Mouse (Mus musculus) regulatory T cell (primary cell): Measurements from ENCODE around the gene Nav2.

Experiments used
- in situ Hi-C: fragments of 300-600 bp; cut with MboI, MseI; formaldehyde crosslinking; loops from one replicate; pipeline ENCODE4 v1.15.1; 2025; ENCODE audit warnings: high pct_unique_total_duplicates

Nav2 gene

DNA sequence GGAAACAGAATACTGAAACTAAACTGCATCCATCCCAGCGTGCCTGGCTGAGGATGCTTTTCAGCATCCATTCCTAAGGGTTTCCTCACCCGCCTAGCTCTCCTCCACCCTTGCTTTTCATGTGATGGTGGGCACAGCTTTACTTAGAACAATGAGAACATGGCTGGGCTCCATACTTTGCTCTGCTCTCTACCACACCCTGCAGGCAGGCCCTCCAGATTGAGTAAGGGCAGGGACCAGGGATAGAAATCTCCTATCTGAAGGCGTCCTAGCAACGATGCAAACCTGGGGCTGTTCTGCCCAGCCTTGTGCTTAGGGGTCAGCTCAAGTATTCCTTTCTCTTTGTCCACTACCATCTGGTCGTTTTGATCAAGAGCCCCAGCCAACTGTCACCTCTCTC, 183.4 kb downstream of the Nav2 start:
- in situ Hi-C loops = no loop called here

- in situ Hi-C loops = no loop called here
These were observed 185.1 kb downstream of the Nav2 start for GRCm38 (mm10) chr7:49093596-49093995.

DNA sequence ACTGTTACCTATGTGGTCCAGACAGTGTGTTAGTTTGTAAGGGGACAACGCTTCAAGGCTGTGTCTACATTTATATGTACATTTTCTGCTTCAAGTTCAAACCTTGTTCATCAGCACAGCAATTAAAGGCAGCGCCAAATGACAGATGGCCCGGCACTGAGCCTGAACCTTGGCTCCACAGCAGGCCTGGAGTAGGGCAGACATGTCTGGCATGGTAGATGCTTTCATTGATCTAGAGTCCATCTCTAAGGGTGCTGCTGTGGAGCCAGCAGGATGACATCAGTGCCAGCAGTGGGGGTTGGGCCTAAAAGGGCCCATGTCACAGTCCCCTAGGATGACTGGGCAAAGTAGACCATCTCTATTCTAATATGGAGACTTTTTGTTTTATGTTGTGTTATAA, 186.0 kb downstream of the Nav2 start:
- in situ Hi-C loops = no loop called here

GRCm38 (mm10) chr7:49101291-49101690, 192.8 kb downstream of the Nav2 start:
- in situ Hi-C loops = no loop called here

GRCm38 (mm10) chr7:49102223-49102622, 193.7 kb downstream of the Nav2 start:
- in situ Hi-C loops = no loop called here

DNA sequence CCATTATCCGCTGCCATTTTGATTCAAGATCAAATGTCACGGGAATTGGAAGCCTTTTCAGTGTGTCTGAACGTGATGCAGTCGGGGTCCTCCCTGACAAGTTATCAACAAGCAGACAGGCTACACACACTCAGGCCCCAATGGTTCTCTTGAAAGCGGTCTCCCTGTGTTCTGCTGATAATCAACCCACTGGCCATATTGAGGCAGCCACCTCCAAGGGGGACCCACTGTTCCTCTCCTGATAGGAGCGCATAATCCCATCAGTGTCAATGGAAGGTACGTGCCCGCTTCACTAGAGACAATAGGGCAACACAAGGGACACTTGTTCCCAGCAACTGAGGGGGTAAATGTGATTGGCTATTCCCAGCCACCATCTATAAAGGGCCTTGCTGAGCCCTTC, 195.9 kb downstream of the Nav2 start:
- in situ Hi-C loops = no loop called here

- in situ Hi-C loops = no loop called here
These were observed 196.3 kb downstream of the Nav2 start for GRCm38 (mm10) chr7:49104793-49105192.

GRCm38 (mm10) chr7:49105501-49105900, 197.0 kb downstream of the Nav2 start:
- in situ Hi-C loops = no loop called here

DNA sequence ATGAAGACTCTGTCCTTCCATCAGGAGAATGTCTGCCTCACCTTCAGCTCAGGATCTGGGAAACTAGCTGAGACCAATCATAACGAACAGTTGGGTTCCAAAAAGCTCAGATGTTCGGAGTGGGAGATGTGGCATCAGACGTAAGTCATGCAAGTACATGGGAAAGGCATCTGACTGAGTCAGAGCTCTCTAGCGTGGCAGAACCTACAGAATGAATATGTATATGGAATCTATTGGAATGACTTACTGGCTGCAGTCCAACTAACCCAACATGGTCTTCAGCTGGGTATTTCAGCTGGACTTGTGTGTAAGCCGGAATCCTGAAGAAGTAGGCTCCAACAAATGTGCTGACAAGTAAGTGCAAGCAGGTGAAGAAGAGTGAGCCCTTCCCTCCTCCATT, 199.6 kb downstream of the Nav2 start:
- in situ Hi-C loops = no loop called here

DNA sequence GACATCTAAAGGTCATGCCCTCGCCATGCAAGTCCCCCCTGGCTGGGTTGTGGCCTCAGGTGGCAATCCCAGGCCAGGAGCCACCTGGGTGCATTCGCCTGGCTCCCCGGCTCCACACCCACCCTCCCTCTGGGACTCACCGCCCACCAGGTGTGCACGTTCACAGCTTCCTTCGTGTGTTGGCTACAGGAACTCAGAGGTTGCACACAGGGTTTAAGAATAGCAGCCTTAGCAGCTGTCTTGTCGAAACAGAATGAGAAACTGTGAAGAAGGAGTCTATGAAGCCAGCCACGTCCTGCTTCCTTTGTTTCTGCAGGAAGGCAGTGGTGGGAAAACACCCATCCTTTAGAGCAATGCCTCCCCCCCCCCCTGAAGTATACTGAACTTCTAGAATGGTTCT, 210.5 kb downstream of the Nav2 start:
- in situ Hi-C loops = no loop called here

DNA sequence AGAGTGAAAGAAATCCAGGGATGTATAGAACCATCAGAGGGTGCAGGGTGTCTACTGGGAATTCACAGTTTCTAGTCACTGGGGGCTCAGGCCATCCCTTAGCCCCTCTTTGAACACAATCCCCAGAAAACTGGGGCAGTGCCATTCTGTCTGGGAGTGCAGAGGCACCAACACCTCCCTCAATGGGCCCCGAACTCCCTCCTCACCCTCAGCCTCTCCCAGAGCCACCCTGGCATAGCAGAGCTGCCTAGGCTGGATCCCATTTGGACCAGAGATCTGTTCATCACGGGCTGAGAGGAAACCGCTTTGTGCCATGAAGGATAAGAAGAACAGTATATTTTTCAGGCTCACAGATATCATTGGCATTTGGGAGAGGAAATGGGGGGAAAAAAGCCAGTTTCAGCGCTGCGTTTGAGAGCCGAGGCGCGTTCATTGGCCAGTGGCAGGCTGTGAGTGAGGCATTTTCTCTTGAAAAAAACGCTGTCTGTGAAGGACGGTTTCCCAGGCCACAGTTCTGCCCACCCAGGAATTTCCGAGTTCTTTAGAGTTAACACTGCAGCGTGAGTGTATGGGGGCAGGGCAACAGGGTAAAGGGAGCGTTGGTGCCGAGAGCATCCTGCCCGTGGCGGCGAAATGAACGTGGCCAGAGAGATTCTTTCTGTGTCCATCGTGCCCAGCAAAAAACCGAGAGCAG, 211.4 kb downstream of the Nav2 start:
- in situ Hi-C loops = loop anchor here (5.0 kb wide), 1 partner anchor 373 kb away; no protein-coding TSS in a partner anchor

DNA sequence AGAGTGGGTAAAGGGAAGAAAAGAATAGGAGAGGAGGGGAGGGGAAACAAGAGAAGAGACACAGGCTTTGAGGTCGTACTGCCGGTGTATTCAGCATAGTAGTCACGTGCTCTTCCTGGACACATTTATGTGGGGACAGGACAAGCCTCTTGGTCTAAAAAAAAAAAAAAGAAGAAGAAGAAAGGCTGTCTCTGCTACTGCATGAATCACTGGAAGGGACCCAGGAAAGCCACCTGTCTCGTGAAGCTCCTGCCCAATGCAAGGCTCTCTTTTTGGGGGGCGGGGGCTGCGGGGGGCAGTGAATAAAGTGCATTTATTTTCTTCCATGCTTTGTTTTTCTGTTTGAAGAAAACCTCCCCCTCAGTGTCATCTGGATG, 212.0 kb downstream of the Nav2 start:
- in situ Hi-C loops = loop anchor here (5.0 kb wide), 1 partner anchor 373 kb away; no protein-coding TSS in a partner anchor

- in situ Hi-C loops = loop anchor here (5.0 kb wide), 1 partner anchor 374 kb away; no protein-coding TSS in a partner anchor
These were observed 212.6 kb downstream of the Nav2 start for GRCm38 (mm10) chr7:49120935-49121691.

- in situ Hi-C loops = loop anchor here (5.0 kb wide), 1 partner anchor 375 kb away; no protein-coding TSS in a partner anchor
These were observed 214.0 kb downstream of the Nav2 start for GRCm38 (mm10) chr7:49122498-49122897.

DNA sequence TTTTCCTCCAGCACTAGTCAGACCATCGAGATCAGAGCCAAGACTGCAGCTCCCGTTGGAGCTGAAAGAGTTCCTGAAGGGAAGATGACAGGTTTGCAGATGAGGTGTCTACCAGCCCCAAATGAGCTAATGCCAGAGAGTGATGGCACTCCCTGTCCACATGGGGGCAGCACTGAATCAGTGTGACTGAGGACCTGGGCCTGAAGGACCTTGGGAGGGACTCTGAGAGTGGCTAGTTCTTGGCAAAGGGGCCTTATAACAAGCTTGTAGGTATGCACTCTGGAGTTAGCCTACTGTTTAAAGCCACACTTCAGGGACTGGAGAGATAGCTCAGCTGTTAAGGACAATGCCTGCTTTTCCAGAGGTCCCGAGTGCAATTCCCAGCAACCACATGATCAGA, 217.0 kb downstream of the Nav2 start:
- in situ Hi-C loops = no loop called here

DNA sequence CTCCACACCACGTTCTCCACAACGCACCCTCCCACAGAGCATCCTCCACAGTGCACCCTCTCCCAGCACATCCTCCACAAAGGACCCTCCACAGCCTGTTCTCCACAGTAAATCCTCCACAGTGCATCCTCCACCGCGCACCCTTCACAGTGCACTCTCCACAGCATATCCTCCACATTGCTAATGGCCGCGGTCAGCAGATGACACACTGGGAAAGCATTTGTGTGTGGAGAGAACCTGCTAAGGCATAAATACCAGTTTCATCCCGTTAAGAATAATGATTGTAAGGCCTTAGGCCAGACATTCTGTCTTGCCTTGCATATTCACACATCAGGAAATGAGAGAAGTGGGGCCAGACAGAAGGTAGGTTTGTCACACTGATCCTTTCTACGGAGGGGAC, 219.7 kb downstream of the Nav2 start:
- in situ Hi-C loops = no loop called here

GRCm38 (mm10) chr7:49132851-49133351, 224.4 kb downstream of the Nav2 start:
- in situ Hi-C loops = loop anchor here (10.0 kb wide), 1 partner anchor 292 kb away; no protein-coding TSS in a partner anchor

DNA sequence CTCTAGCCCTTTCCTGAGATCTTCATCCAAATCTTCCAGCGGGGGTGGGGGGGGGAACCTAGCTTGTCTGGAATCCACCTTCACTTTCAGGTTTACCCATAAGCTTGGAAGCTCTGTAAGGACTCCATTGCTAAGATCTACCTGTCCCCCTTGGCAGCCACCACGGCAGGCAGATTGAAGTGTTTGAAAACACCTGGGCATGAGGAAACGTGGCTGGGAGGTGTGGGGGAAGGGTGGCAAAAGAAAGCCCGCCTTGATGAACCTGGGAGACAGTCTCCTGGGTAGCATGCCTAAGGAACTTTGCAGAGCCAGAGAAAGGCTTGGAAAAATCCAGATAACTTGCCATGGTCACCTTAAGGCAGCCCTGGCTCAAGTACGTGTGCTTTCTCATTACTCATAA, 225.9 kb downstream of the Nav2 start:
- in situ Hi-C loops = loop anchor here (10.0 kb wide), 1 partner anchor 290 kb away; no protein-coding TSS in a partner anchor

DNA sequence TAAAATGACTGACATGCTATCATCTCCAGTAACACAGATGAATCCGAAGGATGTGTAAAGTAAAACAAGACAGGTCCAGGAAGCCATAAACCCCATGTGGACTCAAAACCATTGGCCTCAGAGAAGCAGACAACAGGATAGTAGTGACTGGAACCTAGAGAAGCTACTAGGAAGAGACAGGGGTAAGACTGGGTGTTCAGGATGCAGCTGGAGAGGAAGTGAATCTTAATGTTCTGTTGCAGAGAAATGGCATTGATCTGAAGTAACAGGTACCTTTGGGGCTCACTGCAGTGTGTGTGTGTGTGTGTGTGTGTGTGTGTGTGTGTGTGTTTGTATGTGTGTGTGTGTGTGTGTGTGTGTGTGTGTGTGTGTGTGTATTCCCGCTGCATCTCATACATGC, 231.2 kb downstream of the Nav2 start:
- in situ Hi-C loops = loop anchor here (10.0 kb wide), 1 partner anchor 285 kb away; no protein-coding TSS in a partner anchor

DNA sequence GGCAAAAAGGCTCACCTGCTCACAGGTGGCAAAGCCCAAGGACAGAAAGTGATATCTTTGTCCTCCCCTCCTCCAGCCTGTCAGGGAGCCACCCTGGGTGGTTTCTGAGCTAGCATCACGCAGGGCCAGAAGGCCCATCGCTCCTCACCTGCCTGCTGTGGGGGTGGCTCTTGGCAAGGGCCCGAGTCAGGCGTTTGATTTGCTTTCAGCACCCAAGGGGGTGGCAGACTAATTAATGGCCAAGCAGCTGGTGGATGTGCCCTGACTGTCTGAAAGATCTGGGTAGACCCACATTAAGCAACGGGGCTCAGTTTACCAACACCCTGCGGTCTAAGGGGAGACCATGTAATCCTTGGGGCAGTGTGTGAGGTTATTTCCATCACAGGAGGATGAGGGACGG, 235.4 kb downstream of the Nav2 start:
- in situ Hi-C loops = no loop called here

DNA sequence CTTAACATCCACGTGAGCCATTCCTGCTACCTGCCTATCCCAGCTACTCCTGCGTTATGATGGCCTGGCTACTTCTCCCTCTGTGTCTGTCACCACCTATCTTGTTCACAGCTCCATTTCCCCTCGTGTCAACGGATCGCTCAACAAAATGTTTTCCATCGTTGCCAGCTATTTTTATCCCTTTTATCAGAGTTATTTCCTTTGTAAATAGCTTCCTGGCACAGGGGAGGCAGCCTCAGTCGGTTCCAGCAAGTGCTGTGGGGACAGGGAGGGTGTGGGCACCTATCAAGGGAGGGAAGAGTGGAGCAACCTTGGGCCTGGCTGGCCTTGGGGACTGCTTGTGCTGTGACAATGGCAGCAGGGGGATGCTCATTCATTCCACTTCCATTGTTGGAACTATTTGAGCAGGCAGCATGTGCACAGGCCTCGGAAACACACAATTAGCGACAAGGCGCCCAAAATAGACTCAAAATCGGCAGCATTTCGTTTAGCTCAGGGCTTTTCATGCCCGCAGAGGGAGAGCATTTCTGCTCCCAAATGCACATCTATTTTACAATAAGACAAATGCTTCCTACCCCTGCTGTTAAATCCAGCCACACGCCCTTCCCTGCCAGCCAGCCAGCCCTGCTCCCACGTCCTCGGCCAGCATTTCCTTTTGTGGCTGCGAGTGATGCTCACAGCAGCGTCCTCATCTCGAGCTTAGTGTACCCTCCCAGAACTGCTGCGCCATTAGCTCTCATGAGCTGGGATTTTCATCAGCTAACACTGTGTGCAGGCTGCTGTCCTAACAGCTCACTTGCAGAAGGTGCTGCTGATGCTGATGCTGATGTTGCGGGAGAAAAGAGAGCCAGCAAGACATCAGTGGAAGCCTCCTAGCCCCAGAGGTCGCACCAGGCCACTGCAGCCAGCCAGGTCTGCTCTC, 237.5 kb downstream of the Nav2 start:
- in situ Hi-C loops = loop anchor here (5.0 kb wide), 1 partner anchor 121 kb away; no protein-coding TSS in a partner anchor
